Mouse (Mus musculus) splenic B cell, adult 2 months (primary cell): ENCODE measurements at regions not wholly inside any gene's neighbourhood (a gene's known extent, or its start where the extent isn't known, plus 50 kb on each side); places are given as distances from the start of the nearest gene placed in this dataset.

Experiments
- DNase-seq: peaks from one replicate; pipeline ENCODE4 v3.0.0-alpha.2; 2011; ENCODE audit warnings: low read depth, low spot score
- H3K27me3 ChIP-seq: 2 replicates; pipeline ENCODE4 v1.6.1; 2012; ENCODE audit warnings: mild to moderate bottlenecking, low read length, moderate library complexity, mixed read lengths; ENCODE audit not compliant: control insufficient read depth, poor library complexity, insufficient read depth, severe bottlenecking
- H3K36me3 ChIP-seq: 2 replicates; pipeline ENCODE4 v1.6.1; 2012; ENCODE audit warnings: mild to moderate bottlenecking, low read length, moderate library complexity, mixed read lengths; ENCODE audit not compliant: control insufficient read depth, poor library complexity, insufficient read depth, severe bottlenecking

DNA sequence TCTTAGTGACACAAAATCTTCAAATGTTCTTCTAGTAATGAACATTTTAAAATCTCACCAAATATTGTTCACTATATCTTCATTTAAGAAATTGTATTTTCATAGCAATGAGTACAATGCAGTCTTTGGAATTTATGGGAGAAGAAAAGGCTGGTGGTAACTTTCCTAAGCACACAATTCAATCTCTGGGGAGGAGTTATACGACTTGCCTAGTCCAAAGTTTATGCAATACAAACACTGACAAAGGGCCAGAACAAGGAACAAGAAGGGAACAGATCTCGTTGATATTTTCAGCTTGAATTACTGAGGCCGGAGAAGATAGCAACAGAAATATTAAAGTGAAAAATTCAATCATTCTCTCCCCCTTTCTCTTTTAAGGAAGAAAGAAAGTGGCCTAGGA, 449.2 kb upstream of the Cited2 start:
- no peaks in the 10 kb centered on the region for H3K36me3 ChIP-seq
- no peaks in the 10 kb centered on the region for H3K27me3 ChIP-seq

DNA sequence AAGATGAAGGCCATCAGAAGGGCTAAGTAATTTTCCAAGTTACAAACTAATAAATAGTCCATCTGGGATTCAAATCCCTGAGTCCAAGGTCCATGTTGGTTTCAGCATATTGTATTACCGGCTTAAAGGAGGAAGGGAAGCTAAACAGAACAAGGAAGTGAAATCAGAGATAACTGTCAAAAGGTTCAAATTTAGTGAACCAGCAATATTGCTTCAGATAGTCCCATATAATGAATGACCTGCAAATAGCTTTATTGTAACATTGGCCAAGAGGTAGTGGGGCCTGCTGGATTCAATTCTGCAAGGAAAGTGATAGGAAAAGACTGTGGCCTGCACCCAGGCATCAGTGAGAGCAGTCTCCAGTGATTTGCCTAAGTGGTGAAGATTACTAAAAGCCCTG, 447.8 kb upstream of the Cited2 start:
- DNase-seq = no peak
- Histone ChIP-seq H3K27me3 (no peaks in the 10 kb centered on the region), H3K36me3 (no peaks in the 10 kb centered on the region)

More for the DNA sequence above, 449.2 kb upstream of the Cited2 start:
- DNase-seq = no peak

DNA sequence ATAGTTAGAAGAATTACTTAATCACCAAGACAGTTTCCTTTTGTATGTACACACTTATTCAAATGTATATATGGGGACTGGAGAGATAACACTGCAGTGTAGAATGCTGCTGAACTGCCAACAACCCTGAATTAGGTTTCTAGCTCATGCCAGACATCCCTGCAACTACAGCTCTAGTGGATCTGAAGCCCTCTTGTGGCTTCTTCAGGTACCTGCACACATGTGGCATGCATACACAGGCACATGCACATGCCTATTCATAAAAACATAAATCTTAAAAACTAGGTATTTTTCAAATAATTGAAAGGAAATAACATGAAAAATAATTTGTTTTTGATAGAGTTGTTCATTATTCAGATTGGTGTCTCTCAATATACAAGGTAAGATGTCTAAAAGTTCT, 445.1 kb upstream of the Cited2 start:
- H3K36me3 ChIP-seq = no peaks in the 10 kb centered on the region
- DNase-seq = no peak
- H3K27me3 ChIP-seq = no peaks in the 10 kb centered on the region

GRCm38 (mm10) chr10:17284858-17285257, 438.2 kb upstream of the Cited2 start:
- no peak for DNase-seq
- no peaks in the 10 kb centered on the region for H3K36me3 ChIP-seq
- H3K27me3 ChIP-seq = no peaks in the 10 kb centered on the region

DNA sequence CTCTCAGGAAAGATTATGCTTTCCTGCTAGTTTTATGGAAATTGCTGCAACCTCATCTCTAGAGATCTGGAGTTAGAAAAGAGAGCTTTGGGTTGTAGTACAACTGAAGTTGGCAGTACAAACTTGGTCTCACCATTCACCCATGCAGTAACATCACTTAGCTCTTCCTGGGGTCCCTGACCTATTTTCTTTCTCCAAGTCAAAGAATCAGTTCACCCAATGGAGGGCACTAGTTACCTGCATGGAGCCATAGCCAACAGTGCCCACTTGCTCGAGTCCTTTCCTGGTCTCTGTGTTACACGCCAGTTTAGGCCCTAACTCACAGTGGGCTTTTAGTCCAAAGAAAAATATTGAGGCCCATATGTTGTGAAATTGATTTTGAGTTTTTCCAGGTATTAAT, 435.9 kb upstream of the Cited2 start:
- Histone ChIP-seq H3K27me3 (no peaks in the 10 kb centered on the region), H3K36me3 (no peaks in the 10 kb centered on the region)
- no peak for DNase-seq

- no peak for DNase-seq
- Histone ChIP-seq H3K36me3 (no peaks in the 10 kb centered on the region), H3K27me3 (no peaks in the 10 kb centered on the region)
Measured at GRCm38 (mm10) chr10:17288231-17288630, 434.8 kb upstream of the Cited2 start.

DNA sequence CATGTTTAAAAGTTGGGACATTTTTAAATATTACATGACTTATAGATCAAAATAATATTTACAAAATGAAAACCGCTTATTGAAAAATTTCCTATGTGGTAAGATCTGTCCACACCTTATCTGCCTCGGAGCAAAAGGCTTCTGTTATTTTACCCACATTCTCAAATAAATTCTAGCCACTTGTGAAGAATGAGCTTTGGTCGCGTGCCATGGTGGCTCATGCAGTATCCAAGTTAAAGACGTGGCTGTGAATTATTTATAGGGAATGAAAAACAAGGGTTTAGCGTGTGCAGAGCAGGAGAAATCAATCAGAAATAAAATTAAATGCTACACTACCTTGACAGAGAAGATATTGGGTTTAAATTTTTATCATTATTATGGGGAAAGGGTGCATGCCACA, 430.7 kb upstream of the Cited2 start:
- no peak for DNase-seq
- Histone ChIP-seq H3K36me3 (no peaks in the 10 kb centered on the region), H3K27me3 (no peaks in the 10 kb centered on the region)

- Histone ChIP-seq H3K36me3 (no peaks in the 10 kb centered on the region), H3K27me3 (no peaks in the 10 kb centered on the region)
- DNase-seq = no peak
Measured at GRCm38 (mm10) chr10:17294440-17294839, 428.6 kb upstream of the Cited2 start.

GRCm38 (mm10) chr10:17295157-17295556, 427.9 kb upstream of the Cited2 start:
- Histone ChIP-seq H3K27me3 (no peaks in the 10 kb centered on the region), H3K36me3 (no peaks in the 10 kb centered on the region)
- DNase-seq = no peak

- no peaks in the 10 kb centered on the region for H3K36me3 ChIP-seq
Measured at GRCm38 (mm10) chr10:17299600-17299999, 423.4 kb upstream of the Cited2 start.

GRCm38 (mm10) chr10:17326724-17327123, 396.3 kb upstream of the Cited2 start:
- H3K27me3 ChIP-seq = no peaks in the 10 kb centered on the region
- no peaks in the 10 kb centered on the region for H3K36me3 ChIP-seq
- no peak for DNase-seq

More at GRCm38 (mm10) chr10:17299600-17299999, 423.4 kb upstream of the Cited2 start:
- no peaks in the 10 kb centered on the region for H3K27me3 ChIP-seq
- DNase-seq = no peak

- H3K36me3 ChIP-seq = no peaks in the 10 kb centered on the region
- no peaks in the 10 kb centered on the region for H3K27me3 ChIP-seq
- no peak for DNase-seq
Measured at GRCm38 (mm10) chr10:17330904-17331606, 392.0 kb upstream of the Cited2 start.

- H3K27me3 ChIP-seq = no peaks in the 10 kb centered on the region
- H3K36me3 ChIP-seq = no peaks in the 10 kb centered on the region
- DNase-seq = no peak
Measured at GRCm38 (mm10) chr10:17331607-17332008, 391.4 kb upstream of the Cited2 start.

DNA sequence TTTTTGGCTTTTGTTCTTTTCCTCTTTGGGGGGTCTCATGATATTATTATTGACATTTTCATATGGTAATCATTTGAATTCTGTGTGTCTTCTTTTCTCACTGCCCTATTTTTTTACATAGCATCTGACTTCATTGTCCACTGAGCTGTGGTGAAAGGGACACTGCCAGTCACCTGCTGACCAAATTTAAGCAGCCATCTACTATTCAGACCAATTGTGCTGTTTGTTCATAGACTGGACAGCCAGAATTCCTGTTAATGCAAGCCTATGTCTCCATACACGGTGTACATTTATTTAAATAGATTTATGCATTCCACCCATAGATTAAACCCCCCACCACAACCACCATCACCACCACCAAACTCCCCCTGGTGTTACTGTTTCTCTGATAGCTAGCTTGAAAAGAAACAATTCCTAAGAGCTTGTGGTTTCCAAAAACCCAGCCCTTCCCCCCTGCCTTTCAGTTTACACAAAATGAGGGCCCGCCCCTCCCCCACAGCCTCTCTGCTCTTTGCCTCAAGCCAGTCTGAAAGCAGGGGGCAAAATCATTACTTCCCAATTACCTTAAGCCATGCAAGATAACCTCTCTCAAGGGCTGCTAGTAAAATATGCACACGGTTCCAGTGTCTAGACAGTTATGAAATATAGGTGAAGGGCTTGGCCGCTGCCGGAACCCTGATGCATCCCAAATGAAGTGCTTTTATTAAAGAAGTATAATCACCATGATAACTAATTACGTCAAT, 390.8 kb upstream of the Cited2 start:
- Histone ChIP-seq H3K27me3 (no peaks in the 10 kb centered on the region), H3K36me3 (no peaks in the 10 kb centered on the region)
- no peak for DNase-seq

DNA sequence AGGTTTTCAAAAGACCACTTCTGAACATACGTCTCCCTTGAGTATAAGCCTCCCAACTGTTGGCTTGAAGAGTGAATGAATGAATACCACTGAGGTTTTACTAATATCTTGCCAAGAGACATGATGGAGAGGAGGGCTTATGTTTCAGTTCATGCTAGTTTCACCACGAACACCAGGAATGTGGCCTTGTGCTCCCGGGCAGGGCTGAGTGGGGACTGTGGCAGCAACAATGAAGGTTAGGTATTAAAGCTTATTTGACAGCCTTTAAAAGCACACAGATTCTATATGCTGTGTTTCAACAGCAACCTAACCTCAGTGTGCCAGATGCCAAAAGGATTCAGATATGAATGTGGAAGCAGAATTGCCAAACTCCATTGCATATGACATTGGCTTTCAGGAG, 390.0 kb upstream of the Cited2 start:
- H3K27me3 ChIP-seq = no peaks in the 10 kb centered on the region
- H3K36me3 ChIP-seq = no peaks in the 10 kb centered on the region
- no peak for DNase-seq
